Mouse (Mus musculus) cerebellum, adult 8-10 months (tissue): ENCODE data around the gene Camsap2.

Experiments
- DNase-seq: peaks from one replicate; pipeline ENCODE4 v3.0.0; 2022

Gene Camsap2

GRCm38 (mm10) chr1:136345454-136346372, at the start of gene Camsap2:
Camsap2 (minus strand) TSS chr1:136346104.
- DNase-seq: peak; percentile 97

- no peak for DNase-seq
Observed at GRCm38 (mm10) chr1:136395073-136395472, 49.2 kb upstream of the Camsap2 start.

GRCm38 (mm10) chr1:136394506-136394905, 48.6 kb upstream of the Camsap2 start:
- DNase-seq: no peak

GRCm38 (mm10) chr1:136386914-136387313, 41.0 kb upstream of the Camsap2 start:
- no peak for DNase-seq

GRCm38 (mm10) chr1:136381583-136381982, 35.7 kb upstream of the Camsap2 start:
- peak; percentile 22 for DNase-seq

- DNase-seq: peak; percentile 38
Observed at GRCm38 (mm10) chr1:136381169-136381568, 35.3 kb upstream of the Camsap2 start.

- no peak for DNase-seq
Observed at GRCm38 (mm10) chr1:136380606-136381005, 34.7 kb upstream of the Camsap2 start.

GRCm38 (mm10) chr1:136380161-136380560, 34.3 kb upstream of the Camsap2 start:
- DNase-seq: no peak

GRCm38 (mm10) chr1:136379261-136379660, 33.4 kb upstream of the Camsap2 start:
- DNase-seq: no peak

GRCm38 (mm10) chr1:136365986-136366385, 20.1 kb upstream of the Camsap2 start:
- DNase-seq: no peak

- peak; percentile 55 for DNase-seq
Observed at GRCm38 (mm10) chr1:136364711-136365110, 18.8 kb upstream of the Camsap2 start.

- DNase-seq: no peak
Observed at GRCm38 (mm10) chr1:136363035-136363434, 17.1 kb upstream of the Camsap2 start.

GRCm38 (mm10) chr1:136362567-136362966, 16.7 kb upstream of the Camsap2 start:
- DNase-seq: no peak

GRCm38 (mm10) chr1:136361373-136361772, 15.5 kb upstream of the Camsap2 start:
- DNase-seq: no peak

- no peak for DNase-seq
Observed at GRCm38 (mm10) chr1:136360909-136361308, 15.0 kb upstream of the Camsap2 start.

- DNase-seq: no peak
Observed at GRCm38 (mm10) chr1:136358841-136359360, 13.0 kb upstream of the Camsap2 start.

- DNase-seq: no peak
Observed at GRCm38 (mm10) chr1:136355651-136356050, 9.7 kb upstream of the Camsap2 start.

GRCm38 (mm10) chr1:136350699-136351200, 4.8 kb upstream of the Camsap2 start:
- no peak for DNase-seq

GRCm38 (mm10) chr1:136348137-136348536, 2.2 kb upstream of the Camsap2 start:
- DNase-seq: no peak

GRCm38 (mm10) chr1:136347140-136347539, 1.2 kb upstream of the Camsap2 start:
- DNase-seq: no peak

GRCm38 (mm10) chr1:136346373-136347035, 600 bp upstream of the Camsap2 start:
- DNase-seq: no peak

- peak; percentile 66 for DNase-seq
Observed at GRCm38 (mm10) chr1:136344768-136345453, 993 bp downstream of the Camsap2 start.

- no peak for DNase-seq
Observed at GRCm38 (mm10) chr1:136344281-136344680, 1.6 kb downstream of the Camsap2 start.
